Mouse (Mus musculus) lung, postnatal 14 days (tissue): ENCODE data around the gene Atp13a1.

Experiments
- DNase-seq: peaks from one replicate; pipeline ENCODE4 v3.0.0; 2021

Atp13a1 gene

DNA sequence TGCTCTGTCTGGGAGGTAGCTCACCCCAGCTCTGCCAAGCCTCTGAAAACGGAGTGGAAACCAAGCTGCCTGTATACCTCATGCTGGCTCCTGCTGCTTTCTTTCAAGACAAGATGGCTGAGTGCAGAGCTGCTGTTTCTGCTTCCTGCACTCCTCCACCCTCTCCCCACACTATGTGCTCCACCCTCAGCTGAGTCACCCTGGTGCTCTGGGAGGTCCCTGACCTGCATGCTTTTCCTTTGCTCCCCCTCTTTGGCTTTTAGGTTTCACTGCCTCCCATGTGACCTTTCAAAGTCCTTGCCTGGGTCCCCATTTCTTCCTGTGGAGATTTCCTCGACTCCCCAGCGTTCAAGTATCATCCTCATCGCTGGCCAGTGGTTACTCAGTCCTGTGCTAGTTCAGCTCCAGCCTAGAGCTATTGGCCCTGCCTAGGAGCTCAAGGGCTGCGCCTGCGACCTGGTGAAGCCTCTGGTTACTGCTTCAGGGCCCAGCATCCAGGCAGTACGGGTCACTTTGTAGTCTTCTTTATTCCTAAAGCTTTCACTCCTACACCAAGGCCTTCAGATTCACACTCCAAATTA, 60.1 kb downstream of the Atp13a1 start:
- DNase-seq = no peak

DNA sequence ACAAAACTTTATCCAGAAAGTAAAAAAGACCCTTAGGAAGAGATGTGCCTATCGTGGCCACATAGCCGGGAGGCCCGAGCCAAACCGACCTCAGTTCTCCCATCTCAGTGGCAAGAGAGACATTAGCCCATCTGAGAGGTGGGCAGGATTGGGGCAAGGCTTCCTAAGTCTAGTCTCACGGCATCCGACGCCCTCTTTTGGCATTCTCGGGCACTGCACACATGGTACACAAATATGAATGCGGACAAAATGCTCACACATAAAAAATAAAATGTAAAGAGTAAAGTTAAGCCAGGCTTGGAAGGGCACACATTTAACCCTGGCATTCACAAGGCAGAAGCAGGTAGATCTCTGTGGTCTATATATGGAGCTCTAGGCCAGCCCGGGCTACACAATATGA, 62.9 kb downstream of the Atp13a1 start:
- DNase-seq = no peak
